Mouse (Mus musculus) adipocyte (in vitro differentiated cells): ENCODE data around the gene Cacna1c.
"Not testable (repeated sequence)": the region's sequence is repeated elsewhere in the genome, so short reads cannot be mapped to it uniquely, and the experiment has no call there.

Experiments used
- DNase-seq: peaks from one replicate; pipeline ENCODE4 v3.0.0-alpha.2; 2016; ENCODE audit warnings: low spot score

The Cacna1c gene

GRCm38 (mm10) chr6:118593377-118594061 is 602.7 kb downstream of the Cacna1c start:
- no peak for DNase-seq

- no peak for DNase-seq
Measured at GRCm38 (mm10) chr6:118592662-118593376, 603.4 kb downstream of the Cacna1c start.

- DNase-seq = not testable (repeated sequence)
Measured at GRCm38 (mm10) chr6:118578741-118579140, 617.5 kb downstream of the Cacna1c start.

GRCm38 (mm10) chr6:118574351-118574750 is 621.9 kb downstream of the Cacna1c start:
- DNase-seq = no peak

- no peak for DNase-seq
Measured at GRCm38 (mm10) chr6:118567816-118568215, 628.4 kb downstream of the Cacna1c start.

- peak; percentile 95 for DNase-seq
Measured at GRCm38 (mm10) chr6:118561745-118562609, 634.2 kb downstream of the Cacna1c start, which contains the start of gene Ankrd26. Ankrd26 (minus strand) TSS chr6:118562226.

GRCm38 (mm10) chr6:118561225-118561624 is 635.0 kb downstream of the Cacna1c start:
- DNase-seq = no peak

GRCm38 (mm10) chr6:118538627-118539026 is 657.6 kb downstream of the Cacna1c start:
- DNase-seq = no peak
